Mouse (Mus musculus) hindbrain, embryonic 14.5 days (tissue): Measurements from ENCODE around the gene Nptxr. TPM values are rescaled to one million over a fixed set of nuclear protein-coding genes. Genes with fewer than 3 reads are reported as not detected.

Experiments used
- ATAC-seq: fragments of 200-750 bp; cut with Nextera tagmentation; 2 replicates; pipeline ENCODE4 v1.8.0; 2017; ENCODE audit warnings: moderate number of reproducible peaks, mild to moderate bottlenecking, moderate TSS enrichment, moderate library complexity; ENCODE audit not compliant: low FRiP score
- DNase-seq: peaks from one replicate; pipeline ENCODE4 v3.0.0-alpha.2; 2015; ENCODE audit warnings: low spot score
- H3K27ac ChIP-seq: fragments of 300-500 bp; sonication (generic); 2 replicates; pipeline ENCODE4 v1.5.1; 2014; ENCODE audit warnings: mild to moderate bottlenecking, moderate library complexity
- H3K27me3 ChIP-seq: fragments of 300-500 bp; sonication (generic); 2 replicates; pipeline ENCODE4 v1.6.1; 2014; ENCODE audit warnings: mild to moderate bottlenecking, low read length, mixed read lengths; ENCODE audit not compliant: control insufficient read depth, insufficient read depth
- H3K36me3 ChIP-seq: fragments of 300-500 bp; sonication (generic); replicated peaks from 2 replicates; pipeline ENCODE4 v1.6.1; 2014; ENCODE audit not compliant: control insufficient read depth, insufficient read depth
- H3K4me1 ChIP-seq: fragments of 300-500 bp; sonication (generic); replicated peaks from 2 replicates; pipeline ENCODE4 v1.6.1; 2014; ENCODE audit warnings: antibody characterized with exemption, low read length, mixed read lengths; ENCODE audit not compliant: control insufficient read depth, insufficient read depth
- H3K4me2 ChIP-seq: fragments of 300-500 bp; sonication (generic); replicated peaks from 2 replicates; pipeline ENCODE4 v1.6.1; 2014; ENCODE audit warnings: mild to moderate bottlenecking, moderate library complexity
- H3K4me3 ChIP-seq: fragments of 300-500 bp; sonication (generic); replicated peaks from 2 replicates; pipeline ENCODE4 v1.5.1; 2014; ENCODE audit warnings: mild to moderate bottlenecking, low read length
- H3K9ac ChIP-seq: fragments of 300-500 bp; sonication (generic); 2 replicates; pipeline ENCODE4 v1.6.1; 2014
- H3K9me3 ChIP-seq: fragments of 300-500 bp; sonication (generic); 2 replicates; pipeline ENCODE4 v1.6.1; 2016; ENCODE audit warnings: low read length; ENCODE audit not compliant: control insufficient read depth
- WGBS: fragments of 180-500 bp; shearing (Covaris S2); extraction: QIAGEN DNeasy Blood & Tissue Kit; methylation state at CpG from one replicate; pipeline ENCODE4 v1.1.7; 2014; 5-methylcytosine and 5-hydroxymethylcytosine counted together
- polyA plus RNA-seq: library from polyadenylated mRNA; unstranded; fragments of >200 nt; fragmentation: Nextera tagmentation; extraction: Ambion mirVana; gene quantifications from 2 replicates; pipeline ENCODE4 v1.2.1, GENCODE M21; 2014

The Nptxr gene
- polyA plus RNA-seq, 1 experiment from 2014 or later = 20.9 TPM

DNA sequence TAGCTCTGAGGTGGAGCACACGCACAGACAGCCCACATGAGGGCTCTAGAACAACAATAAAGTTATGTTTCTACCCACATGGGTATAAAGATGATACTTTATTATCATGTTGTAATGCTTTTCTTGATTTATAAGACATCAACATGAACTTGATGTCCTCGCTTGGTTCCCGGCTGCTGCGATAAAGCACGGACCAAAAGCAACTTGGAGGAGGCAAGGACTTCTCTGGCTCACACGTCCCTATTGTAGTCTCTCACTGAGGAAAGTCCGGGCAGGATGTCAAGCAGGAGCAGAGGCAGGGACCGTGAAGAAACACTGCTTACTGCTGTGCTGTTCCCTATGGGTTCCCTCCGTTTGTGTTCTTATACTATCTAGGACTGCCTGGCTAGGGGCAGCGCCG is 60.6 kb downstream of the Nptxr start:
- no peak for DNase-seq
- Histone ChIP-seq H3K27ac (no peak overlapping the region), H3K27me3 (no peaks in the 10 kb centered on the region), H3K4me3 (no peak overlapping the region), H3K4me1 (peaks cover 19% of the 10 kb centered on the region), H3K4me2 (no peak overlapping the region), H3K9me3 (no peaks in the 10 kb centered on the region), H3K36me3 (peaks cover 8% of the 10 kb centered on the region; the same call in 1 of the 2 replicates), H3K9ac (no peak overlapping the region)
- WGBS = 94% methylated on average over 11 of the region's 11 CpGs
- no peak for ATAC-seq

DNA sequence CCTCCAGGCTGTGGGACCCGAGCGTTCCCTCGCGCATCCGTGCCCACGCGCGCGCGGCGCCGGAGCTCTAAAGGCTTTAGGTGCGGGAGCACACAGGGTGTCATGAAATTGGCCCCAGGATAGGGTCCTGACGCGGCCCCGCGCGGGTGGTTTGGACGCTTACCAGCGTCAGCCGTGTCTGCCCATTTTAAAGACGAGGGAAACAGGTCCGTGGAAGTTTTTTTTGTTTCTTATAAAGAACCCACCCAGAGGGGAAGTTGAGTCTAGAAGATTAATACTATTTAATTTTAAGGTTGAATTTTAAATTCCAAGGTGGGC is 61.9 kb downstream of the Nptxr start:
- H3K9ac ChIP-seq = peak overlapping the region; percentile 92
- H3K36me3 ChIP-seq = peaks cover 21% of the 10 kb centered on the region
- peak overlapping the region; percentile 92 for H3K4me3 ChIP-seq
- peak overlapping the region; percentile 66 for H3K27ac ChIP-seq
- WGBS = 0% methylated on average over 22 of the region's 23 CpGs
- no peaks in the 10 kb centered on the region for H3K27me3 ChIP-seq
- H3K9me3 ChIP-seq = no peaks in the 10 kb centered on the region
- DNase-seq = no peak
- peak overlapping the region; percentile 74 for H3K4me2 ChIP-seq
- H3K4me1 ChIP-seq = peaks cover 19% of the 10 kb centered on the region
- peak; percentile 38; the same call in 1 of the 2 replicates for ATAC-seq

DNA sequence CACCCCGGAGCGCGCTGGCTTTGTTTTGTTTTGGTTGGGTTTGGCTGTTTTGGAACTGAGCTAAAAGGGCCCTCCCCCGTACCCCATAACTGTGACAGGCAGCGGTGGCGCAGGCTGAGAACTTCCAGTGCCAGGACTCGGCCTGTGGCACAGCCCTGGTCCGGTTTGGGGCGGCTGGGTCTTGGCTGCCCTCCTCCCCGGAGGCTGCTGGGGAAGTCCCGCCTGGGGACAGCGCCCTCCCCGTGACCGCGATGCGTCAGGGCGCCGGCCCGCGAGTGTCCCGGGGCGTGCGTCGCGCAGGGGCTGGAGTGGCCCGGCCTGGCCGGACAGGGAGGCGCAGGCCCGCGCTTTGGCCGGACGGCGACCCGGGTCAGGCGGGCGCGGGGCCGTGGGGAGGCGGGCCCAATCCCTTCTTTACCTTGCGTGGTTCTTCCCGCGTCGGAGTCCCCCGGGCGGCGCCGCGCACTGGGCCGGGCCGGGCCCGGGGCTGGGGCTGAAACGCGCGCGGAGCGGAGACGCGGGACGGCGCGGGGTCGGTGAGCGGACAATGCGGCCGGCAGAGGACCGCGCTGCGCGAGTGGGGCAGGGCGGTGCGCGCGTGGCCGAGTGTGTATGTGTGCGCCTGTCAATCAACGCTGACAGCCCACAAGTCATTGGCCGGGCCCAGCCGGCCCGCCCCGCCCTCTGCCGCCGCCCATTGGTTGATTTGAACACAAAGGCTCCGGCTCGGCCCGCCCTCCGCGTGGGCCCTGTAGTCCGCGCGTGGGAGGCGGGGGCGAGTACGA is 62.5 kb downstream of the Nptxr start, which contains the start of gene Sun2:
Gene Sun2, minus strand, starts transcription at position 616 of the 785 bp plus-strand sequence.
- peak within 1 kb of the TSS; percentile 92 for H3K9ac ChIP-seq
- H3K36me3 ChIP-seq = peaks cover 26% of the 10 kb centered on the region
- ATAC-seq = peak; percentile 94
- WGBS = under 1% methylated on average over 75 of the region's 93 CpGs
- peak within 1 kb of the TSS; percentile 92 for H3K4me3 ChIP-seq
- peak; percentile 90 for DNase-seq
- peak within 1 kb of the TSS; percentile 70 for H3K27ac ChIP-seq
- no peaks in the 10 kb centered on the region for H3K27me3 ChIP-seq
- H3K4me2 ChIP-seq = peak within 1 kb of the TSS; percentile 74
- peaks cover 19% of the 10 kb centered on the region for H3K4me1 ChIP-seq
- no peaks in the 10 kb centered on the region for H3K9me3 ChIP-seq

DNA sequence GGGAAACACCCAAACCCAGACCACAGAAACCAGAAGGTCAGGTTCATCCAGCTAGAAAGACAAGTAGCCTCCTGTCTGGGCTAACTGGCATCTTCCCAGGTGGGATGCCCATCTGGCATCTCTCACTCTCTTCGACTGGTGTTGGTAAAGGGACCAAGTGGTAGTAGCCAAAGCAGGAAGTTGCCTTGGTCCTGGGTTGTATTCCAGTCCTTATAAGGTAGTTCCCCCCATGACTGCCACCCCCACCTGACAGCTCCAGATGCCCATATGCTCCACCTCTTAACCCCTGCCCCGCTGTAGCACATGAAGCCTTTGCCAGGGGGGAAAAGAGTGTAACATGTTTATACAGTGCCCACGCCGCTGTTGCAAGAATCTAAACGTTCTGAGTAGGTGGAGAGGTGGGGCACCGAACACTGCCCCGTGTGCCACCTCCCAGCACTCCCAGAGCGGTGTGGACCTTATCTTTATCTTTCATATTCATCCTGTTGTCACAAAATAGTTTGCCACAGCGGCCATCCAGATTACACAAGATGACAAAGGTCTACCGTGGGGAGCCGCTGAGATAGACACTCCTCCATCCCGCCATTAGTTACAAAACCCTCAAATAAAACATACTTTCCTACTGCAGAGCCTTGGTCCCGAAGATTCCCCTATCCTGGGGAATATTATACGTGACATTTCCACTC is 63.2 kb downstream of the Nptxr start:
- H3K36me3 ChIP-seq = peaks cover 34% of the 10 kb centered on the region
- DNase-seq = no peak
- peak overlapping the region; percentile 92 for H3K9ac ChIP-seq
- H3K4me3 ChIP-seq = peak overlapping the region; percentile 92
- peaks cover 19% of the 10 kb centered on the region for H3K4me1 ChIP-seq
- peak overlapping the region; percentile 74 for H3K4me2 ChIP-seq
- H3K27me3 ChIP-seq = no peaks in the 10 kb centered on the region
- ATAC-seq = no peak
- WGBS = 37% methylated on average over 14 of the region's 14 CpGs
- H3K9me3 ChIP-seq = no peaks in the 10 kb centered on the region
- H3K27ac ChIP-seq = peak overlapping the region; percentile 70; the same call in 1 of the 2 replicates

DNA sequence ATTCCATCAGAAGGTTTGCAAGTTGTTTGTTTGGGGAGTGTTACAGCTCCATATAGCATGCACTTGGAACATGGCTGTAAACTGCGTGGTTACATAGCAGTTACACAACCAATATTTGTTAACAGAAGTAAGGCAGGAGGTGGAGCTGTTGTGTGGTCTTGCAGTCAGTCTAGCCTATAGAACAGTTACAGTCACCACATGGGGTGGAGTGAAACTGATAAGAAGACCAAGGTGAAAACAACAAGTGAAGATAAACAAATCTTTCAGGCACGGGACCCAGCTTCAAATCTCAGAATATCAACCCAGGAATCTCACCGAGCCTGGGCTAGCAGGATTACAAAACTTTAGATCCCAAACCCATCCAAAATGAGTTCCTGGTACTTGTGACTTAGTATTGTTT is 63.8 kb downstream of the Nptxr start:
- peak overlapping the region; percentile 74 for H3K4me2 ChIP-seq
- no peaks in the 10 kb centered on the region for H3K9me3 ChIP-seq
- peak overlapping the region; percentile 92 for H3K9ac ChIP-seq
- H3K4me1 ChIP-seq = peaks cover 19% of the 10 kb centered on the region
- H3K27me3 ChIP-seq = no peaks in the 10 kb centered on the region
- ATAC-seq = no peak
- peaks cover 39% of the 10 kb centered on the region for H3K36me3 ChIP-seq
- no peak for DNase-seq
- no peak overlapping the region for H3K27ac ChIP-seq
- 84% methylated on average over 3 of the region's 3 CpGs for WGBS
- peak overlapping the region; percentile 92; the same call in 1 of the 2 replicates for H3K4me3 ChIP-seq

Other genes starting within 250 kb of the Nptxr start
- 0.80 and 1.4 TPM in 2 replicates for gene Dmc1, start 199.7 kb downstream of the Nptxr start, polyA plus RNA-seq
- gene Fam227a, start 145.8 kb downstream of the Nptxr start, polyA plus RNA-seq = 3.3 and 7.6 TPM in 2 replicates
- 85.4 and 85.5 TPM in 2 replicates for gene Cby1, start 145.6 kb downstream of the Nptxr start, polyA plus RNA-seq
- gene Tomm22, start 133.9 kb downstream of the Nptxr start, polyA plus RNA-seq = 241 and 244 TPM in 2 replicates
- gene Josd1, start 116.8 kb downstream of the Nptxr start, polyA plus RNA-seq = 16.1 and 18.6 TPM in 2 replicates
- 43.1 and 43.4 TPM in 2 replicates for gene Gtpbp1, start 113.9 kb downstream of the Nptxr start, polyA plus RNA-seq
- gene Sun2, start 62.2 kb downstream of the Nptxr start, polyA plus RNA-seq = 5.9 and 6.7 TPM in 2 replicates
- gene Dnal4, start 26.9 kb downstream of the Nptxr start, polyA plus RNA-seq = 64.6 and 67.8 TPM in 2 replicates
- gene Npcd, start 29.5 kb upstream of the Nptxr start, polyA plus RNA-seq = 1.4 and 5.5 TPM in 2 replicates
- 36.9 and 39.8 TPM in 2 replicates for gene Cbx6, start 29.9 kb upstream of the Nptxr start, polyA plus RNA-seq
- gene Apobec3, start 86.9 kb upstream of the Nptxr start, polyA plus RNA-seq = 4.9 and 5.1 TPM in 2 replicates
- gene Cbx7, start 166.4 kb upstream of the Nptxr start, polyA plus RNA-seq = 3.2 and 4.0 TPM in 2 replicates
- 7.3 and 7.5 TPM in 2 replicates for gene Pdgfb, start 210.2 kb upstream of the Nptxr start, polyA plus RNA-seq